Mouse (Mus musculus) effector memory CD4-positive, alpha-beta T cell, adult 5 months (primary cell): ENCODE data around the gene Srebf2. TPM values are rescaled to one million over a fixed set of nuclear protein-coding genes. Genes with fewer than 3 reads are reported as not detected.

ENCODE experiments used
- polyA plus RNA-seq: library from polyadenylated mRNA; unstranded; fragments of 100-300 nt; shearing (Covaris generic); gene quantifications from one replicate; pipeline ENCODE4 v1.2.1, GENCODE M21; 2017

Gene Srebf2
- 179 TPM for polyA plus RNA-seq

DNA sequence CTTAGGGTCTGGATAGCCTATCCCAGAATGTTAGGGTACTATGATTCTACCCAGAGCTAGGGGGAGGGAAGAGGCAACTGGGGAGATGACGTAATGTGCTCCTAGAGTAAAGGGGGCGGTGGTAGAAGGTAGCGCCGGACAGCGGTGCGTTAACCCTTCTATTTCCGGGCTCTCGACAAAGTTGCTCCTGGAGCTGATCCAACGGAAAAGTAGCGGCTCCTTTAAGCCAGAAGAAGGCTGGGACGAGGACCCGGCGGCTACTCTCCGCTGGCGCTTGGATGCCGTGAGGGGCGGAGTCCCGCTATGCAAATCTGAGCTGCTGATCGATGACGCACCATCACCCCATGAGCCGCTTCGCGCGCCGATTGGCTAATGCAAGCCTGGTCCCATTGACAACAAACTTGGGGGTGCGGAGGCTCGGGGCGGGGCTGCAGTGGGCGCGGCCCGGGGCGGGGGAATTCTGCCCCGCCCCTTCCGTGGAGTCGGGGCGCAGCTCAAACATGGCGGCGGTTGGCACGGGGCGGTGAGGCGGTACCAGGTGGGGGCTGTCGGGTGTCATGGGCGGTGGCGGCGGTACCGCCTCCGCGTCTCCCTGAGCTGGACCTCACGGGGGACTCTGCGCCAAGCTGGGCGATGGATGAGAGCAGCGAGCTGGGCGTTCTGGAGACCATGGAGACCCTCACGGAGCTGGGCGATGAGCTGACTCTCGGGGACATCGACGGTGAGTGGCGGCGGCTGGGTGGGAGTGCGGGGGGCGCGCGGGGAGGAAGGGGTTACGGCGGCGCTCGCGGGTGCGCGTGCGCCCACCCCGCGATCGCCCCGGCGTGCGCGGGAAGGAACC lies at the start of gene Srebf2:
TSS of gene Srebf2 (plus strand) at position 412 of the 841 bp plus-strand sequence.

DNA sequence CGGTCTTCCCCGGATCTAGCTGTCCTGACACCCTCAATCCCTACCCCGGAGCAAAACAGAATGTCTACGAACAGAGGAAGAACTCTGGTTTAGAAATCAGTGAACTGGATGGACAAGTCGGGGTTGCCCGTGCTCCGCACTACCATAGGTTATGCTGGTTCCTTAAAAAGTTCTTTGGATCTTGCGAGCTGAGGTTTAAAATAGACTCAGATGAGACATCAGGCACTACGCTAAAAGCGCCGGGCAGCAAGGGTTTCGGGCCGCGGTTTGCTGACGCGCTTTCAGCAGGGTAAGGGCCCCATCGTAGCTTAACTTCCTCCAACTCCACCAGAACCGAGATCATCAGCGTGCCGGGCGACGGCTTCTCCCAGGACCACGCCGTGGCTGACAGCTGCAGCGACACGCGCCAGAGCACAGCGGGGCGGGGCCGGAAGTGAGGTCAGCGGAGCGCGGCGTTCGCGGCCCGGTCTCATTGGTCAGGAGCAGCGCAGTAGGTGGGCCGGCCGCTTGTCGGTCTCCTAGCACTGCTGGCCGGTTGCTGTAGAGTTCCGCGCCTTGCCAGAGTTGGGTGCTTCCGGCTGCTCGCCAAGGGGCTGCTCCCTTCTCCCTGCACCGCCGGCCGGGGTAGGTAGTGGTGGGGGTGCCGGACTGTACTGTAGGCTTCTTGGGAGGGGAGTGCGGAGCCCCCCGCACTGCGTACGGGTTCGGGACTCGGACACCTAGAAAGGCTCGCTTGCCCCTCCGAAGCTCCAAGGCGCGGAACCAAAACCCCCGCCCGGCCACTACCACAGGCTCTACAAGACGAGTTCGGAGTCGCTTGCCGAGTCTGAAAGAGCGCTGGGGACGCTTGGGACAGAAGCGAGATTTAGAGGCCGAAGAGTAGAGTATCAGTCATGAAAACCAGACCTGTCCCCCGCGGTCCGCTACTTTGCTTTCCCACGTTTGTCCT lies 19.3 kb upstream of the Srebf2 start, which contains the start of gene Ccdc134:
TSS of gene Ccdc134 (plus strand) at position 497 of the 949 bp plus-strand sequence.

GRCm38 (mm10) chr15:82212752-82213063 lies 65.7 kb downstream of the Srebf2 start, which contains the start of gene Shisa8:
Gene Shisa8 (minus strand): TSS chr15:82212815.

GRCm38 (mm10) chr15:82223657-82224601 lies 76.9 kb downstream of the Srebf2 start, which contains the start of gene Tnfrsf13c:
Gene Tnfrsf13c (minus strand): TSS chr15:82224369.

DNA sequence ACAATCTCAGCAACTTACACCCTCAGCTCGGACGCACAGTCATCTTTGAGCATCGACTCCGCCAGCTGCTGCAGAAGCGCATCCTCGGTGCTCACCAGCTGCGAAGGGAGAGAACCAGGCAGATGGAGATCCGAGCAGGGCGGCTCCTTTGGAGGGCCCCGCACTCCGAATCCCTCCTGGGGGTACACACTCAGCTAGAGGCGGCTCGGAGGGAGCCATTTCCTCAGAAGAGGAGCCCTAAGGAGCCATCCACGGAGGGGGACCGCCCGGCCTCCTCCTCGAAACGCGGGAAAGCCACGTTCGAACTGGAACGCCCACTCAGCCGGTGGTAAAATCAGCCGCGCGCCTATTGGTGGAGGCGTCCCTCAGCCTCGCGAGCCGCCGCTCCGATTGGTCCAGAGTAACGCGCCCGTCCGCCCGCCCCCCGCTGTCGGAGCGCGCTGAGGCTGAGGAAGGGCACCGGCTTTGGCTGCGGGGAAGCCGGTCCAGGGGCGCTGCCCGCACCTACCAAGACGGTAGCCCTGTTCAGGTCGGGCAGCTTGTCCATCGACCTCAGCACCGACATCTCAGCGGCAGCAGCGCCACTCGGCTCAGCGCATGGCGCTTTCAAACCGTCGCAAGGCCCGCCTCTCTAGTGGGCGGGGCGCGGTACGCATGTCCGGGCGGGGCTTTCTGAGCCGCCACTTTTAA lies 97.3 kb downstream of the Srebf2 start, which contains the start of gene Cenpm:
TSS of gene Cenpm (minus strand) at position 634 of the 690 bp plus-strand sequence.

DNA sequence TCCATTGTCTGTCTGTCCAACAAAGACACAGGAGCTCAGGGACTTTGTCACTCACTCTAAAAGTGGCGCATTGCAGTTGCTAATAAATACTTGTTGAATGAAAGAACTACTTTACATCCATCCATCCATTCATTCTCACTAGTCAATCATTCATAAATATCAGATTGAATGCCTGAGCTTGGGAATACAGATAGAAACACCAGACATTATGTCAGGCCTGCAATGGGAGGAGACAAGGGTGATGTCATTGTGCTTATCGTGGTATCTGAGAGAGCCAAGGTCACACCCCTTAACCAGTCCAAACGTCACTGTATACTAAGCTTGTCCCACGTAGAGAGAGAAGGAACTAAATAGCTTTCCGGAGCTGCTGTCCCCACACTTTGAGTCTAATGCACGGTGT lies 105.1 kb downstream of the Srebf2 start, which contains the start of gene 1500009C09Rik:
TSS of gene 1500009C09Rik (plus strand) at position 301 of the 400 bp plus-strand sequence.

Other genes with a start within 250 kb of the Srebf2 start
- gene Polr3h, start 220.9 kb upstream of the Srebf2 start, polyA plus RNA-seq, result 32.1 TPM
- not detected for gene Csdc2, start 210.4 kb upstream of the Srebf2 start, polyA plus RNA-seq
- 7.9 TPM for gene Pmm1, start 186.3 kb upstream of the Srebf2 start, polyA plus RNA-seq
- not detected for gene 1700029P11Rik, start 166.6 kb upstream of the Srebf2 start, polyA plus RNA-seq
- gene Xrcc6, start 159.3 kb upstream of the Srebf2 start, polyA plus RNA-seq, result 36.4 TPM
- gene Desi1, start 113.3 kb upstream of the Srebf2 start, polyA plus RNA-seq, result 29.9 TPM
- gene Snu13, start 99.6 kb upstream of the Srebf2 start, polyA plus RNA-seq, result 238 TPM
- gene 4930407I10Rik, start 88.0 kb upstream of the Srebf2 start, polyA plus RNA-seq, result not detected
- not detected for gene Mei1, start 77.2 kb upstream of the Srebf2 start, polyA plus RNA-seq
- 31.0 TPM for gene Ccdc134, start 19.3 kb upstream of the Srebf2 start, polyA plus RNA-seq
- not detected for gene Shisa8, start 65.6 kb downstream of the Srebf2 start, polyA plus RNA-seq
- gene Tnfrsf13c, start 77.2 kb downstream of the Srebf2 start, polyA plus RNA-seq, result 0.56 TPM
- gene Cenpm, start 97.6 kb downstream of the Srebf2 start, polyA plus RNA-seq, result 0.84 TPM
- gene 1500009C09Rik, start 105.2 kb downstream of the Srebf2 start, polyA plus RNA-seq, result not detected
- gene Sept3, start 127.7 kb downstream of the Srebf2 start, polyA plus RNA-seq, result not detected
- not detected for gene Wbp2nl, start 151.8 kb downstream of the Srebf2 start, polyA plus RNA-seq
- gene Naga, start 191.7 kb downstream of the Srebf2 start, polyA plus RNA-seq, result 31.6 TPM
- gene Pheta2, start 191.8 kb downstream of the Srebf2 start, polyA plus RNA-seq, result 0.26 TPM
- gene Smdt1, start 191.8 kb downstream of the Srebf2 start, polyA plus RNA-seq, result 159 TPM
- gene Ndufa6, start 207.1 kb downstream of the Srebf2 start, polyA plus RNA-seq, result 256 TPM
- gene Cyp2d22, start 233.1 kb downstream of the Srebf2 start, polyA plus RNA-seq, result 4.3 TPM
- gene Cyp2d11, start 246.8 kb downstream of the Srebf2 start, polyA plus RNA-seq, result not detected